Mouse (Mus musculus): ENCODE results near the gene Mmp19. TPM values are rescaled to one million over a fixed set of nuclear protein-coding genes. Genes with fewer than 3 reads are reported as not detected.

Gene Mmp19
- polyA plus RNA-seq, 1 experiment from 2014 or later, result 4.9 TPM

DNA sequence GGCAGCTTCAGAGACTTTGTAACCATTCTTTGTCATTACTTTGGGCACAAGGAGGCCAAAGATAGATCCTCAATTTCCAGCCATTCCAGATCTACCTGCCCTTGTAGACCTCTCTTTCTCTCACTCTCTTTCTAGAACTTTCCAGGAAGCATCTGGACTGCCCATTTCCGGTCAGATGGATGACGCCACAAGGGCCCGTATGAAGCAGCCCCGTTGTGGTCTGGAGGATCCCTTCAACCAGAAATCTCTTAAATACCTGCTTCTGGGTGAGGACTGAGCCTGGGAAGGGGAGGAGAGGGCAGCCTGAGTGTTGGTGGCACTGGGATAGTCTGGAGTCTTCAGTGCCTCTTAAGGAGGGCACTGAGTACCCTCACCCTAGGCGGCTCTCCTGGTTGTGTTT is 3.7 kb downstream of the Mmp19 start:
- 81% methylated on average over 5 of the region's 5 CpGs for WGBS
- no peaks in the 10 kb centered on the region for H3K27me3 ChIP-seq (ENCODE audit: control insufficient read depth, insufficient read depth, low read depth, low read length)
- H3K27ac ChIP-seq (ENCODE audit: low read length), result no peak overlapping the region
- H3K4me3 ChIP-seq (ENCODE audit: low read length), result no peak overlapping the region
- no peaks in the 10 kb centered on the region for H3K9me3 ChIP-seq (ENCODE audit: control insufficient read depth, low read length)
- ATAC-seq (ENCODE audit: low read depth), result no peak
- no peak overlapping the region for H3K4me2 ChIP-seq (ENCODE audit: low read depth, low read length)
- peaks cover 7% of the 10 kb centered on the region for H3K36me3 ChIP-seq (ENCODE audit: control insufficient read depth, insufficient read depth, low read length)
- H3K9ac ChIP-seq (ENCODE audit: low read length), result no peak overlapping the region
- no peaks in the 10 kb centered on the region for H3K4me1 ChIP-seq (replicated peaks; ENCODE audit: control insufficient read depth, insufficient read depth, low read length)

DNA sequence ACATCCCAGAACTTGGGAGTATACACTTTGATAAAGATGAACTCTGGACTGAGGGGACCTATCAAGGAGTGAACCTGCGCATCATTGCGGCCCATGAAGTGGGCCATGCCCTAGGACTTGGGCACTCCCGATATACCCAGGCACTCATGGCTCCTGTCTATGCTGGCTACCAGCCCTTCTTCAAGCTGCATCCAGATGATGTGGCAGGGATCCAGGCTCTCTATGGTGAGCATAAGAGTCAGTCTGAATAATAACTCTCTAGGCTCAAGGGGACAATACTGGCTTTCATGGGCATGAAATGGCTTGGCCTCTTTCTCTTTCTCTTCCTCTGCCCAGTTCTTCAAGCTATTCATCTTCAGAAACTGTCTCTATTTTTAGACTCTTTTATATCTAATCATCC is 4.9 kb downstream of the Mmp19 start:
- Histone ChIP-seq H3K4me3 (ENCODE audit: low read length) (no peak overlapping the region), H3K9ac (ENCODE audit: low read length) (no peak overlapping the region), H3K4me1 (replicated peaks; ENCODE audit: control insufficient read depth, insufficient read depth, low read length) (no peaks in the 10 kb centered on the region), H3K36me3 (ENCODE audit: control insufficient read depth, insufficient read depth, low read length) (peaks cover 14% of the 10 kb centered on the region), H3K27ac (ENCODE audit: low read length) (no peak overlapping the region), H3K9me3 (ENCODE audit: control insufficient read depth, low read length) (no peaks in the 10 kb centered on the region), H3K27me3 (ENCODE audit: control insufficient read depth, insufficient read depth, low read depth, low read length) (no peaks in the 10 kb centered on the region), H3K4me2 (ENCODE audit: low read depth, low read length) (no peak overlapping the region)
- 95% methylated on average over 3 of the region's 3 CpGs for WGBS
- ATAC-seq (ENCODE audit: low read depth), result no peak

DNA sequence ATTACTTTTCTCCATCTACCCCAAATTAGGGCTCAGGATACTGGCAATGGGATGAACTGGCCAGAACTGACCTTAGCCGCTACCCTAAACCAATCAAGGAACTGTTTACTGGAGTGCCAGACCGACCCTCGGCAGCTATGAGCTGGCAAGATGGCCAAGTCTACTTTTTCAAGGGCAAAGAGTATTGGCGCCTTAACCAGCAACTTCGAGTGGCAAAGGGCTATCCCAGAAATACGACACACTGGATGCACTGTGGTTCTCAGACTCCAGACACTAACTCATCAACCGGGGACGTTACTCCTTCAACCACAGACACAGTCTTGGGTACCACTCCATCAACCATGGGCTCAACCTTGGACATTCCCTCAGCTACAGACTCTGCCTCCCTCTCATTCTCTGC is 8.0 kb downstream of the Mmp19 start:
- peaks cover 17% of the 10 kb centered on the region for H3K36me3 ChIP-seq (ENCODE audit: control insufficient read depth, insufficient read depth, low read length)
- H3K4me1 ChIP-seq (replicated peaks; ENCODE audit: control insufficient read depth, insufficient read depth, low read length), result peaks cover 8% of the 10 kb centered on the region
- H3K4me2 ChIP-seq (ENCODE audit: low read depth, low read length), result no peak overlapping the region
- H3K27ac ChIP-seq (ENCODE audit: low read length), result no peak overlapping the region
- no peaks in the 10 kb centered on the region for H3K9me3 ChIP-seq (ENCODE audit: control insufficient read depth, low read length)
- no peaks in the 10 kb centered on the region for H3K27me3 ChIP-seq (ENCODE audit: control insufficient read depth, insufficient read depth, low read depth, low read length)
- H3K9ac ChIP-seq (ENCODE audit: low read length), result no peak overlapping the region
- no peak for ATAC-seq (ENCODE audit: low read depth)
- no peak overlapping the region for H3K4me3 ChIP-seq (ENCODE audit: low read length)
- WGBS, result 94% methylated on average over 8 of the region's 8 CpGs

DNA sequence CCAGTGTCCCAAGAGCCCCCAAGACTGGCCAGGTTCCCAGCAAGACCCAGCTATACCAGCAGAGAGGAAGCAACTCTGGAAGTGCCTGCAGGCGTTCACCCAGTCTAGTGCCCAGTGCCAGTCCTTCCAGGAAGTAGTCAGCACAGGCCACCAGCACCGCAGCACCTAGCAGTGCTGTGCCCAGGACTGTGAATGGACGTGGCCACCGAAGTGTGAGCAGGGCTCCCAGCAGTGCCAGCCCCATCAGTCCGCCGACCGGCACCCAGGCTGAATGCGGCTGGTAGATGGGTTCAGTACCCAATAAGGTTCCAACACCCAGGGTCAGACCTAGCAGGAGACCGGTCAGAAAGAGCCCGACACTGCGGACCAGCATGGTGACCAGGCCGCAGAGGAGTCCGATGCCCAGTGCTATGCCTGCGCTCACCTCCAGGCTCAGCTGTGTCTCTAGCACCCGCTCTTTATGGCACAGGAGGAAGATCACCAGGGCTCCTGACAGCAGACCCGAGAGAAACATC is 11.3 kb downstream of the Mmp19 start:
- 87% methylated on average over 16 of the region's 16 CpGs for WGBS
- peaks cover 19% of the 10 kb centered on the region for H3K4me1 ChIP-seq (replicated peaks; ENCODE audit: control insufficient read depth, insufficient read depth, low read length)
- no peak overlapping the region for H3K4me3 ChIP-seq (ENCODE audit: low read length)
- no peak overlapping the region for H3K9ac ChIP-seq (ENCODE audit: low read length)
- H3K27me3 ChIP-seq (ENCODE audit: control insufficient read depth, insufficient read depth, low read depth, low read length), result no peaks in the 10 kb centered on the region
- no peak for ATAC-seq (ENCODE audit: low read depth)
- no peaks in the 10 kb centered on the region for H3K9me3 ChIP-seq (ENCODE audit: control insufficient read depth, low read length)
- H3K27ac ChIP-seq (ENCODE audit: low read length), result no peak overlapping the region
- peaks cover 17% of the 10 kb centered on the region for H3K36me3 ChIP-seq (ENCODE audit: control insufficient read depth, insufficient read depth, low read length)
- no peak overlapping the region for H3K4me2 ChIP-seq (ENCODE audit: low read depth, low read length)

- 52% methylated on average over 4 of the region's 4 CpGs for WGBS
- H3K9me3 ChIP-seq (ENCODE audit: control insufficient read depth, low read length), result no peaks in the 10 kb centered on the region
- peak overlapping the region; percentile 84 for H3K4me3 ChIP-seq (ENCODE audit: low read length)
- H3K4me1 ChIP-seq (replicated peaks; ENCODE audit: control insufficient read depth, insufficient read depth, low read length), result peaks cover 28% of the 10 kb centered on the region
- H3K9ac ChIP-seq (ENCODE audit: low read length), result peak overlapping the region; percentile 96
- peak overlapping the region; percentile 70 for H3K4me2 ChIP-seq (ENCODE audit: low read depth, low read length)
- ATAC-seq (ENCODE audit: low read depth), result no peak
- no peaks in the 10 kb centered on the region for H3K27me3 ChIP-seq (ENCODE audit: control insufficient read depth, insufficient read depth, low read depth, low read length)
- no peak overlapping the region for H3K27ac ChIP-seq (ENCODE audit: low read length)
- peaks cover 17% of the 10 kb centered on the region for H3K36me3 ChIP-seq (ENCODE audit: control insufficient read depth, insufficient read depth, low read length)
Measured at GRCm38 (mm10) chr10:128802956-128803355, 12.2 kb downstream of the Mmp19 start.

DNA sequence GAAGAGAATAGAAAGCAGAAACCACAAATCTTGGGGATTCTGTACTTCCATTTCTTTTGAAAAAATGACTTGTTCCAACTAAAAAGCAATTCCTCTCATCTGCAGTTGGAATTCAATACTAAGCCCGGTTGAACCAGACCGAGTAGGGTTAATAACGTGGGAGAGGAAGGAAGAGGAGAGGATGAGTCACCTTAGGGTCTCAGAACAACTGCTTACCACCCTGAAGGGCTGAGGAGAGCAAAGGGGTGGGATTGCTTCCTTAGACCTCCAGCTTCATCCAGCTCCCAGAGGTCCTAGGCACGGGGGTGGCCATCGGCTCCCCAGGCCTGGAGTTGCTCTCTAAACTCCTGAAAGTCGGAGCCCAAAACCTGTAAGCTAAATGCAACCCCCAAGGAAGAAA is 12.7 kb downstream of the Mmp19 start:
- peak overlapping the region; percentile 99 for H3K27ac ChIP-seq (ENCODE audit: low read length)
- H3K4me3 ChIP-seq (ENCODE audit: low read length), result peak overlapping the region; percentile 84
- no peaks in the 10 kb centered on the region for H3K9me3 ChIP-seq (ENCODE audit: control insufficient read depth, low read length)
- peaks cover 28% of the 10 kb centered on the region for H3K4me1 ChIP-seq (replicated peaks; ENCODE audit: control insufficient read depth, insufficient read depth, low read length)
- peak overlapping the region; percentile 70 for H3K4me2 ChIP-seq (ENCODE audit: low read depth, low read length)
- H3K27me3 ChIP-seq (ENCODE audit: control insufficient read depth, insufficient read depth, low read depth, low read length), result no peaks in the 10 kb centered on the region
- peak overlapping the region; percentile 96 for H3K9ac ChIP-seq (ENCODE audit: low read length)
- no peak for ATAC-seq (ENCODE audit: low read depth)
- whole genome bisulfite sequencing, result 3% methylated on average over 6 of the region's 6 CpGs
- H3K36me3 ChIP-seq (ENCODE audit: control insufficient read depth, insufficient read depth, low read length), result peaks cover 17% of the 10 kb centered on the region

DNA sequence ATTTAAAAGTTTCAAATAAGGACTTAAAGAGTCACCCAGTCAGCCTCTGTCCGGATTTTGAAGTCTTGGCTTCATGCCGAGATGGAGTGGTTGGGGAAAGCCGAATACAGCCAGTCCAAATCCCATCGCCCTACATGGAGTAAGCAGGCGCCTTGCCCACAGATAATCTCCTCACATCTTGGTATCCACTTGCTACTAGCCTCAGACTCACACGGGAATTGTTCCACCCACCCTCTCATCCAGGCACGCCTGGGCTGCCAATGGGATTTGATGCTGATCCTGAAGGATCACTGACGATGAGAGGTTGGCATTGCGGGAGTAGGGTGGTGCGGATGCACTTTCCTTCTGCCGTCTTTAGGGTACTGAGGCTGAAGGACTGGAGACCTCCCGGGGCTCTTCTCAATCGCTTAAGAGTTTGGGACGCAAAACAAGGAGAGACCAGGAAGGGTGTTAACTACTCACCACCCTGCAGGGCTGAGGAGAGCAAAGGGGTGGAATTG is 13.1 kb downstream of the Mmp19 start, which contains the start of gene Dnajc14:
Dnajc14 (plus strand) TSS at position 292 of the 500 bp plus-strand sequence.
- H3K9me3 ChIP-seq (ENCODE audit: control insufficient read depth, low read length), result no peaks in the 10 kb centered on the region
- H3K4me1 ChIP-seq (replicated peaks; ENCODE audit: control insufficient read depth, insufficient read depth, low read length), result peaks cover 30% of the 10 kb centered on the region
- H3K4me3 ChIP-seq (ENCODE audit: low read length), result peak within 1 kb of the TSS; percentile 84
- peak within 1 kb of the TSS; percentile 96 for H3K9ac ChIP-seq (ENCODE audit: low read length)
- no peaks in the 10 kb centered on the region for H3K27me3 ChIP-seq (ENCODE audit: control insufficient read depth, insufficient read depth, low read depth, low read length)
- peak; percentile 15 for ATAC-seq (ENCODE audit: low read depth)
- H3K27ac ChIP-seq (ENCODE audit: low read length), result peak within 1 kb of the TSS; percentile 99
- WGBS, result under 1% methylated on average over 14 of the region's 14 CpGs
- peak within 1 kb of the TSS; percentile 70 for H3K4me2 ChIP-seq (ENCODE audit: low read depth, low read length)
- peaks cover 15% of the 10 kb centered on the region for H3K36me3 ChIP-seq (ENCODE audit: control insufficient read depth, insufficient read depth, low read length)

DNA sequence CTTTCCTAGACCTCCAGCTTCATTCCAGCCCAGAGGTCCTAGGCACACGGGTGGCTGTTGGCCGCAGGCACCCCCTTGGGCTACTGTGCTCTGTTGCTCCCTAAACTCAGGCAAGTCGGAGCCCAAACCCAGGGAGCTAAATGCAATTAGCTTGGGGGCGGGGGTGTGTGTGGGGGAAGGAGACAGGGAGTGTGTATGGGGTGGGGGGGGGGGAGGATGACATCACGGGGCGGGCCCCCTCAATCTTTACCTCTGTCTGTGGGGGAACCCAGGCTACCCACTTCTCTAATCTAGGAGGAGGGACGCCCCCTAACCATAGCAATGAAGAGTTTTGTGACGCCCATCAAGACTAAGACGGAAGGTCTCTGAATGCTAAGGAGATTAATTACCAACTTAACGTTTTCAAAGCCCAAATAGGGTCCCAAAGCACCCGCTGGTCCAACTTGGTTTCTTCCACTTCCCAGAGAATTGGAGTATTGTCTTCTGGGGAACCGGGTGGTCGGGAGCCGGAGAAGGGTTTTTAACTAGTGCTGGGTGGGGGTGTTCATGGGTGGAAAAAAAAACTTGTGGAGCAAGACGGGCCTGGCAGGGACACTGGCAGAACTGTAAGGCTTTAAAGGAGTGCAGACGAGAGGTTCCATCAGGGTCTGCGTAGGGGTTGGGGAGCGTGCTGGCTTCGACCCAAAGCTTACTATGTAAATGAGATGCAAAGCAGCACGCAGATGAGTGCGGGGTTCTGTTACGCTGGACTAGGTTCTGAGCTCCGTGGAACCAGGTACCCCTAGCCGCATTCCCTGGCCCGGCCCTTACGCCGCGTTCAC is 13.8 kb downstream of the Mmp19 start, which contains the start of gene Tmem198b:
Tmem198b (minus strand) TSS at position 100 of the 821 bp plus-strand sequence.
- H3K9me3 ChIP-seq (ENCODE audit: control insufficient read depth, low read length), result no peaks in the 10 kb centered on the region
- no peaks in the 10 kb centered on the region for H3K27me3 ChIP-seq (ENCODE audit: control insufficient read depth, insufficient read depth, low read depth, low read length)
- ATAC-seq (ENCODE audit: low read depth), result peak; percentile 66
- peak within 1 kb of the TSS; percentile 70 for H3K4me2 ChIP-seq (ENCODE audit: low read depth, low read length)
- peaks cover 9% of the 10 kb centered on the region for H3K36me3 ChIP-seq (ENCODE audit: control insufficient read depth, insufficient read depth, low read length)
- WGBS, result under 1% methylated on average over 28 of the region's 28 CpGs
- H3K9ac ChIP-seq (ENCODE audit: low read length), result peak within 1 kb of the TSS; percentile 96
- peak within 1 kb of the TSS; percentile 99 for H3K27ac ChIP-seq (ENCODE audit: low read length)
- H3K4me3 ChIP-seq (ENCODE audit: low read length), result peak within 1 kb of the TSS; percentile 84
- H3K4me1 ChIP-seq (replicated peaks; ENCODE audit: control insufficient read depth, insufficient read depth, low read length), result peaks cover 36% of the 10 kb centered on the region
